Comparison of ENCODE assay signal across 7 mouse cellular contexts in genomic region chr11:98383261-98384030, GRCm38 (mm10). TPM values are rescaled to one million over a fixed set of nuclear protein-coding genes. Genes with fewer than 3 reads are reported as not detected.
DNase-seq lines count a peak whose midpoint lies in the region.

Gene Tcap, plus strand, starts transcription at chr11:98383811.

- DNase-seq in left cerebral cortex, postnatal 36 days (ENCODE audit: low spot score in 2 of 2) = no peak
- no peak for DNase-seq in left cerebral cortex, postnatal 14 days (ENCODE audit: low spot score in 2 of 2)
- peak; percentile 67 to 68 for DNase-seq in cerebellum, postnatal 14 days
- peak in 1 of 2 experiments; percentile 56 for DNase-seq in gastrocnemius, postnatal 36 days
- DNase-seq in heart, postnatal 36 days = peak in 1 of 2 experiments; percentile 65
- no peak for DNase-seq in thymus, postnatal 14 days
- DNase-seq in layer of hippocampus, adult 9-11 months = no peak

- intact Hi-C loops in left cerebral cortex, postnatal 36 days (cut with DNase I) = no loop called here
- intact Hi-C loops in left cerebral cortex, postnatal 14 days (cut with DNase I) = no loop called here
- intact Hi-C loops in gastrocnemius, postnatal 36 days (cut with DNase I) = no loop called here
- intact Hi-C loops in heart, postnatal 36 days (cut with DNase I) = no loop called here

RNA-seq across cellular contexts. Expression of gene Tcap, which starts in this region (rescaled TPM):
- total RNA-seq in left cerebral cortex, postnatal 36 days (2021) = 10 to 100 TPM; 11.8 to 14.4 TPM
- 10 to 100 TPM in 1 of 2 experiments, 1 to 10 TPM in 1; 8.8 to 13.1 TPM for total RNA-seq in left cerebral cortex, postnatal 14 days (2021)
- total RNA-seq in gastrocnemius, postnatal 36 days (2021) = 1,000 to 10,000 TPM; 3,291 to 4,304 TPM
- 1,000 to 10,000 TPM; 1,783 to 3,188 TPM for total RNA-seq in heart, postnatal 36 days (2021)

Comparison
In these comparisons a context has a peak if more than half of its experiments do, and no peak if none do; other contexts are left out.
1. RNA of gene Tcap (total RNA-seq): 3,291 to 4,304 TPM in gastrocnemius, postnatal 36 days and 1,783 to 3,188 TPM in heart, postnatal 36 days; 11.8 to 14.4 TPM in left cerebral cortex, postnatal 36 days and 8.8 to 13.1 TPM in left cerebral cortex, postnatal 14 days; every median in the first group is over 100 times any median in the second.
2. DNase-seq: peak in cerebellum, postnatal 14 days (2 of 2); none in left cerebral cortex, postnatal 36 days (0 of 2), left cerebral cortex, postnatal 14 days (0 of 2), thymus, postnatal 14 days (single experiment) and layer of hippocampus, adult 9-11 months (single experiment).